Mouse (Mus musculus) embryonic fibroblast, embryonic 13.5 days (primary cell): ENCODE data around the gene Nav2.

Experiments
- CTCF ChIP-seq: IDR thresholded peaks from 2 replicates; pipeline ENCODE4 v1.5.1; 2011; ENCODE audit warnings: mild to moderate bottlenecking, control low read depth, low read length, moderate library complexity, borderline replicate concordance; ENCODE audit not compliant: insufficient read depth
- POLR2A ChIP-seq: IDR thresholded peaks from 2 replicates; pipeline ENCODE4 v1.6.1; 2011; ENCODE audit warnings: low read depth, mild to moderate bottlenecking, control low read depth, low read length, moderate library complexity

DNA sequence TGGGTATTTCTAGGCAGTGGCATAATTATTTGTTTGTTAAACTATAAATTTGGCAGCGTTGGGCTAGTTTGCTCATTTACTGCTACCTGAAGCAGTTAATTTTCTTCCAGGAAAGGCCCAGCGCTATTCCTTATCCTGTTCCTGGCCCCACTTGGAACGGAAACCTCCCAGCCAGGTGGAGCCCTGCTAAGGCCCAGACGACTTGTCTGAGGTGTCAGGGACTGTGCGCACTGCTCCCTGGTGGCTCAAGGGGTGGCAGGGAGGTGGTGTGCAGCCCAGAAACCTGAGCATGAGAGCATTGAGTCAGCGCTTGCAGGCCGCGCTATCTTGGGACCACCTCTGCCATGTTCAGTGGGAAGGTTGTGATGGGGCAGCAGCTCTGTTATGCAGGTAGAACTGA lies 367.6 kb downstream of the Nav2 start:
- no peak for TF ChIP-seq POLR2A
- TF ChIP-seq CTCF: no peak
